Mouse (Mus musculus): ENCODE measurements around the gene Obscn. TPM values are rescaled to one million over a fixed set of nuclear protein-coding genes. Genes with fewer than 3 reads are reported as not detected.

The Obscn gene
- polyA plus RNA-seq, 1 experiment from 2014 or later = 0.24 TPM

GRCm38 (mm10) chr11:59138537-59139486 is 2.6 kb upstream of the Obscn start:
- 70% methylated on average over 19 of the region's 19 CpGs for WGBS

GRCm38 (mm10) chr11:59136994-59137706 is 948 bp upstream of the Obscn start:
- H3K27me3 ChIP-seq (ENCODE audit: control insufficient read depth, insufficient read depth, low read length) = peaks cover 14% of the 10 kb centered on the region; the same call in 1 of the 2 replicates

More at GRCm38 (mm10) chr11:59138537-59139486, 2.6 kb upstream of the Obscn start:
- Histone ChIP-seq H3K9me3 (ENCODE audit: control insufficient read depth, low read length) (no peaks in the 10 kb centered on the region), H3K4me1 (replicated peaks; ENCODE audit: control insufficient read depth, insufficient read depth) (no peaks in the 10 kb centered on the region), H3K4me3 (ENCODE audit: low read depth, low read length) (no peak overlapping the region), H3K27ac (replicated peaks) (no peak overlapping the region), H3K27me3 (ENCODE audit: control insufficient read depth, insufficient read depth, low read length) (peaks cover 14% of the 10 kb centered on the region; the same call in 1 of the 2 replicates), H3K9ac (ENCODE audit: low read length) (no peak overlapping the region), H3K36me3 (ENCODE audit: control insufficient read depth, insufficient read depth, low read length) (no peaks in the 10 kb centered on the region), H3K4me2 (replicated peaks; ENCODE audit: low read depth) (no peak overlapping the region)
- TF ChIP-seq CTCF (IDR thresholded peaks at IDR 0.05; ENCODE audit: low read depth) (no peak), EP300 (optimal IDR thresholded peaks at IDR 0.05) (no peak)
- no peak for DNase-seq (ENCODE audit: low spot score)
- no peak for ATAC-seq (ENCODE audit: low FRiP score, low TSS enrichment)

GRCm38 (mm10) chr11:59135051-59135820 is 966 bp downstream of the Obscn start:
- Histone ChIP-seq H3K27ac (replicated peaks) (no peak overlapping the region), H3K36me3 (ENCODE audit: control insufficient read depth, insufficient read depth, low read length) (no peaks in the 10 kb centered on the region), H3K27me3 (ENCODE audit: control insufficient read depth, insufficient read depth, low read length) (peaks cover 14% of the 10 kb centered on the region; the same call in 1 of the 2 replicates), H3K4me3 (ENCODE audit: low read depth, low read length) (peak overlapping the region; percentile 10; the same call in 1 of the 2 replicates), H3K4me2 (replicated peaks; ENCODE audit: low read depth) (peak overlapping the region; percentile 35), H3K4me1 (replicated peaks; ENCODE audit: control insufficient read depth, insufficient read depth) (no peaks in the 10 kb centered on the region), H3K9me3 (ENCODE audit: control insufficient read depth, low read length) (no peaks in the 10 kb centered on the region), H3K9ac (ENCODE audit: low read length) (no peak overlapping the region)
- WGBS = 7% methylated on average over 53 of the region's 55 CpGs
- TF ChIP-seq CTCF (IDR thresholded peaks at IDR 0.05; ENCODE audit: low read depth) = no peak
- no peak for TF ChIP-seq EP300 (optimal IDR thresholded peaks at IDR 0.05)
- ATAC-seq (ENCODE audit: low FRiP score, low TSS enrichment) = no peak
- DNase-seq (ENCODE audit: low spot score) = peak; percentile 30

More at GRCm38 (mm10) chr11:59136994-59137706, 948 bp upstream of the Obscn start:
- no peak overlapping the region for H3K4me3 ChIP-seq (ENCODE audit: low read depth, low read length)
- H3K9ac ChIP-seq (ENCODE audit: low read length) = no peak overlapping the region
- 70% methylated on average over 12 of the region's 12 CpGs for WGBS
- H3K27ac ChIP-seq (replicated peaks) = no peak overlapping the region
- no peaks in the 10 kb centered on the region for H3K9me3 ChIP-seq (ENCODE audit: control insufficient read depth, low read length)
- no peak for TF ChIP-seq EP300 (optimal IDR thresholded peaks at IDR 0.05)
- no peak for TF ChIP-seq CTCF (IDR thresholded peaks at IDR 0.05; ENCODE audit: low read depth)
- no peaks in the 10 kb centered on the region for H3K4me1 ChIP-seq (replicated peaks; ENCODE audit: control insufficient read depth, insufficient read depth)
- no peak overlapping the region for H3K4me2 ChIP-seq (replicated peaks; ENCODE audit: low read depth)
- no peaks in the 10 kb centered on the region for H3K36me3 ChIP-seq (ENCODE audit: control insufficient read depth, insufficient read depth, low read length)
- ATAC-seq (ENCODE audit: low FRiP score, low TSS enrichment) (no peak), DNase-seq (ENCODE audit: low spot score) (no peak)

GRCm38 (mm10) chr11:59134373-59134997 is 1.7 kb downstream of the Obscn start:
- 0 out of 2 replicates have a peak overlapping the region, but pooled peaks have one; percentile 8 for H3K4me3 ChIP-seq (ENCODE audit: low read depth, low read length)

GRCm38 (mm10) chr11:59132065-59132464 is 4.1 kb downstream of the Obscn start:
- Histone ChIP-seq H3K4me3 (ENCODE audit: low read depth, low read length) (no peak overlapping the region), H3K4me1 (replicated peaks; ENCODE audit: control insufficient read depth, insufficient read depth) (no peaks in the 10 kb centered on the region), H3K4me2 (replicated peaks; ENCODE audit: low read depth) (no peak overlapping the region), H3K9ac (ENCODE audit: low read length) (no peak overlapping the region), H3K27ac (replicated peaks) (no peak overlapping the region), H3K36me3 (ENCODE audit: control insufficient read depth, insufficient read depth, low read length) (no peaks in the 10 kb centered on the region), H3K9me3 (ENCODE audit: control insufficient read depth, low read length) (no peaks in the 10 kb centered on the region), H3K27me3 (ENCODE audit: control insufficient read depth, insufficient read depth, low read length) (peaks cover 14% of the 10 kb centered on the region; the same call in 1 of the 2 replicates)
- TF ChIP-seq EP300 (optimal IDR thresholded peaks at IDR 0.05) (no peak), CTCF (IDR thresholded peaks at IDR 0.05; ENCODE audit: low read depth) (no peak)
- ATAC-seq (ENCODE audit: low FRiP score, low TSS enrichment) (no peak), DNase-seq (ENCODE audit: low spot score) (no peak)
- 61% methylated on average over 2 of the region's 3 CpGs for WGBS

More at GRCm38 (mm10) chr11:59134373-59134997, 1.7 kb downstream of the Obscn start:
- Histone ChIP-seq H3K36me3 (ENCODE audit: control insufficient read depth, insufficient read depth, low read length) (no peaks in the 10 kb centered on the region), H3K4me1 (replicated peaks; ENCODE audit: control insufficient read depth, insufficient read depth) (no peaks in the 10 kb centered on the region), H3K4me2 (replicated peaks; ENCODE audit: low read depth) (peak overlapping the region; percentile 32; the same call in 1 of the 2 replicates), H3K9ac (ENCODE audit: low read length) (no peak overlapping the region), H3K27me3 (ENCODE audit: control insufficient read depth, insufficient read depth, low read length) (peaks cover 14% of the 10 kb centered on the region; the same call in 1 of the 2 replicates), H3K27ac (replicated peaks) (no peak overlapping the region), H3K9me3 (ENCODE audit: control insufficient read depth, low read length) (no peaks in the 10 kb centered on the region)
- DNase-seq (ENCODE audit: low spot score) (peak; percentile 91), ATAC-seq (ENCODE audit: low FRiP score, low TSS enrichment) (peak; percentile 85)
- peak; percentile 62 for TF ChIP-seq CTCF (IDR thresholded peaks at IDR 0.05; ENCODE audit: low read depth)
- no peak for TF ChIP-seq EP300 (optimal IDR thresholded peaks at IDR 0.05)
- 7% methylated on average over 34 of the region's 35 CpGs for WGBS
